Mouse (Mus musculus) forebrain, embryonic 15.5 days (tissue): ENCODE measurements around the gene Triobp. TPM values are rescaled to one million over a fixed set of nuclear protein-coding genes. Genes with fewer than 3 reads are reported as not detected.

Source experiments
- ATAC-seq: fragments of 200-750 bp; cut with Nextera tagmentation; replicated peaks from 2 replicates; pipeline ENCODE4 v1.8.0; 2017; ENCODE audit warnings: mild to moderate bottlenecking, moderate TSS enrichment, moderate library complexity
- H3K27ac ChIP-seq: fragments of 300-500 bp; sonication (generic); replicated peaks from 2 replicates; pipeline ENCODE4 v1.5.1; 2015; ENCODE audit warnings: mild to moderate bottlenecking, inconsistent platforms
- H3K27me3 ChIP-seq: fragments of 300-500 bp; sonication (generic); 2 replicates; pipeline ENCODE4 v1.6.1; 2015; ENCODE audit warnings: inconsistent platforms
- H3K36me3 ChIP-seq: fragments of 300-500 bp; sonication (generic); 2 replicates; pipeline ENCODE4 v1.6.1; 2015; ENCODE audit warnings: mild to moderate bottlenecking, inconsistent platforms
- H3K4me1 ChIP-seq: fragments of 300-500 bp; sonication (generic); 2 replicates; pipeline ENCODE4 v1.6.1; 2015; ENCODE audit warnings: inconsistent platforms
- H3K4me2 ChIP-seq: fragments of 300-500 bp; sonication (generic); replicated peaks from 2 replicates; pipeline ENCODE4 v1.6.1; 2015; ENCODE audit warnings: mild to moderate bottlenecking, inconsistent platforms
- H3K4me3 ChIP-seq: fragments of 300-500 bp; sonication (generic); 2 replicates; pipeline ENCODE4 v1.5.1; 2015; ENCODE audit warnings: mild to moderate bottlenecking, inconsistent platforms
- H3K9ac ChIP-seq: fragments of 300-500 bp; sonication (generic); replicated peaks from 2 replicates; pipeline ENCODE4 v1.6.1; 2015; ENCODE audit warnings: mild to moderate bottlenecking, inconsistent platforms
- H3K9me3 ChIP-seq: fragments of 300-500 bp; sonication (generic); 2 replicates; pipeline ENCODE4 v1.6.1; 2016; ENCODE audit warnings: inconsistent platforms
- WGBS: fragments of 180-500 bp; shearing (Covaris S2); methylation state at CpG from one replicate; pipeline ENCODE4 v1.1.7; 2015; ENCODE audit warnings: mixed read lengths; 5-methylcytosine and 5-hydroxymethylcytosine counted together
- polyA plus RNA-seq: library from polyadenylated mRNA; unstranded; fragments of >200 nt; fragmentation: Nextera tagmentation; extraction: Ambion mirVana; gene quantifications from 2 replicates; pipeline ENCODE4 v1.2.1, GENCODE M21; 2015

The Triobp gene
- polyA plus RNA-seq, 1 experiment from 2014 or later, result 43.3 TPM

DNA sequence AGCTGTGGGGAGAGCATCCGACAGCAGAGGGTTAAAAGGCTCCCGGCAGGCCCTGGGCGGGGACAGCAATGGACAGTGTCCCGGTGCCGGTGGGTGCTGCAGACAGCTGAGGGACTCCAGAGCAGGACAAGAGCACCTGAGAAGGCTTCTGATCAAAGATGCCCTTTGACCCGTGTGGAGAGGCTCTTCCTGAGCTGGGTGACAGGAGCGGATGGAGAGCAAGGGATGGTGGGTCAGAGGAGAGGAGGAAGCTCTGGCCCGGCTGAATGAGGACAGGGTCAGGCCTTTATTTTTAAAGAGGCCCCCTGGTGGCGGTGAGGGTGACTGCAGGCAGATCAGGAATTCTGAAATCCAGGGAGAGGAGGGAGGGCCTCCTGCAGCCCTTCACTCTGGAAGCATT, 4.9 kb upstream of the Triobp start:
- Histone ChIP-seq H3K4me2 (peak overlapping the region; percentile 39), H3K36me3 (peaks cover 39% of the 10 kb centered on the region), H3K4me1 (peaks cover 11% of the 10 kb centered on the region), H3K9ac (peak overlapping the region; percentile 43), H3K27me3 (no peaks in the 10 kb centered on the region), H3K27ac (peak overlapping the region; percentile 24; the same call in 1 of the 2 replicates), H3K9me3 (no peaks in the 10 kb centered on the region), H3K4me3 (peak overlapping the region; percentile 21)
- WGBS, result 3% methylated on average over 9 of the region's 9 CpGs
- peak; percentile 20; the same call in 1 of the 2 replicates for ATAC-seq

DNA sequence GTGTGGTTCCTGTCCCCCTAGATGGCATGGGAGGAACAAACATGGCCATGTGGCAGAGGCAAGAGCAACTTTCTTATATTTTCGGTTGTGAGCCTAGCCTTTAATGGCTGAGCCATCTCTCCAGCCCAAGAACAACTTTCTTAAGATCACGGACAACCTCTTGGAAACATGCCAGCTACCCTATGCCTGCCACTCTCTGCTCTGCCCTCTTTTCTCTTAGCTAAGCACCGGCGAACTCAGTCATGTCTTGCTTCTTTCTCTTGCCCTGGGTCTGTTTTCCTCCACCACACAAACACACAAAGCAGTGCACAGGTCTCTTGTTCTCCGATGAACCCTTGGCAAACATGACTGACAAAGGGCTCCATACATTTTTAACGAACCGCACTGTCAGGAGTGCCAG, 1.3 kb upstream of the Triobp start:
- Histone ChIP-seq H3K4me3 (no peak overlapping the region), H3K9ac (no peak overlapping the region), H3K4me1 (peaks cover 29% of the 10 kb centered on the region), H3K27me3 (no peaks in the 10 kb centered on the region), H3K36me3 (peaks cover 14% of the 10 kb centered on the region), H3K4me2 (no peak overlapping the region), H3K27ac (no peak overlapping the region), H3K9me3 (no peaks in the 10 kb centered on the region)
- no peak for ATAC-seq
- 39% methylated on average over 7 of the region's 7 CpGs for WGBS

DNA sequence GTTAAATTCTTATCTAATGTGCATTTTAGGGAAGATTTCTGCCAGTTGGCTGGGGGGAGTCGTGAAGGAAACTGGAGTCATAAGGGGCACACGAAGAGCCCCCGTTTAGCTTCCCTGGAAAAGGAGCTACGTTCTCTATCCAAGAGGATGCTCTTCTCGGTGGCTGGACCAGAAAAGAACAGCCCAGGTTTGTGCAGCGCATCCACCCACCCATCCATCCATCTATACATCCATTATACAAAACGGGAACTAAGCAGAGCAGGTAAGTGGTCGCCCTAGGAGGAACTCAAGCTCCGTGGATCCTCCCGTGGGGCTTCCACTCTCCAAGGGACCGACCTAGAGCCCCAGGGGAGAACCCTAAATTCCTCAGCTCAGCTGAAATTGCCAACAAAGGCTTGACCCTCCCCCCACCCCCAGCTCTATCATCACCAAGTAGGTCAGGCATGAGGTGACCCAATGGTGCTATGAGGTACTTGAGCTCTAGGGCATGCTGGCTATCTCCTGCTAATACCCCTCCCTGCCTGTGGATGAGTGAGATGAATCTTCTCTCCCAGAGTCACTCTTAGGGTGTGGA, 715 bp downstream of the Triobp start:
- Histone ChIP-seq H3K9me3 (no peaks in the 10 kb centered on the region), H3K9ac (peak overlapping the region; percentile 78), H3K4me1 (peaks cover 25% of the 10 kb centered on the region), H3K4me2 (peak overlapping the region; percentile 70), H3K27ac (peak overlapping the region; percentile 79), H3K27me3 (no peaks in the 10 kb centered on the region), H3K4me3 (peak overlapping the region; percentile 71), H3K36me3 (peaks cover 17% of the 10 kb centered on the region)
- ATAC-seq, result peak; percentile 33; the same call in 1 of the 2 replicates
- 1% methylated on average over 11 of the region's 11 CpGs for WGBS

DNA sequence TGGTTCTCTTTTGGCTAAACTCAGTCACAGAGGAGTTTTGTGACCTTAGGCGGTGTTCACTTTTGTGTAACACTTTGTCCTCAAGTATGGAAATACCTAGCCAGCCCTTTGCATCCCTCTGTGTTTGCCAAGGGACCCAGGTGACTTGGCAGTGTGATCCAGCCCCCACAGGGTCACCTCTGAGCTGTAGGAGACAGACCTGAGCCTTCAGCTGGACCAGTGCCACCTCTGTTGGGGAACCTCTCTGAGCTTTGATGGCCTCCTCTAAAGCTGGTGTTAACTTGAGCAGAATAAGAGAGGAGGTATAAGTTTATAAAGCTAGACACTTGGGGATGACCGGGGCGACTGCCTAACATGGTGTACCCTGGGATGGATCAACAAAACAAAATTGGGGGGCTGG, 1.4 kb downstream of the Triobp start:
- peak overlapping the region; percentile 70 for H3K4me2 ChIP-seq
- H3K27ac ChIP-seq, result no peak overlapping the region
- H3K9me3 ChIP-seq, result no peaks in the 10 kb centered on the region
- H3K4me1 ChIP-seq, result peaks cover 25% of the 10 kb centered on the region
- no peaks in the 10 kb centered on the region for H3K27me3 ChIP-seq
- peaks cover 17% of the 10 kb centered on the region for H3K36me3 ChIP-seq
- no peak for ATAC-seq
- peak overlapping the region; percentile 78; the same call in 1 of the 2 replicates for H3K9ac ChIP-seq
- H3K4me3 ChIP-seq, result peak overlapping the region; percentile 71
- WGBS, result 95% methylated on average over 3 of the region's 3 CpGs

DNA sequence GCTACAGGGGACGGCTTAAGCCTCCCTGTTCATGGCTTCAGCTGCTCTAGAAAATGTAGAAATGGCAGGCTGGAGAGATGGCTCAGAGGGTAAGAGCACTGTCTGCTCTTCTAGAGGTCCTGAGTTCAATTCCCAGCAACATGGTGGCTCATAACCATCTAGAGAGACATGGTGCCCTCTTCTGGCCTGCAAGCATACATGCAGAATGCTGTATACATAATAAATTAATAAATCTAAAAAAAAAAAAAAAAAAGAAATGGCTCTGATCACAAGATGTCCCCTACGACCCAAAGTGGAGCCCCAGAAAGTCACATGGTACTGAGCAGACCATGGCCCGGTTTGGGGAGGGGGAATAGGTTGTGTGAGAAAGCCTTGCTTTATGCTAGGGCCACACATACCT, 8.1 kb downstream of the Triobp start:
- no peak for ATAC-seq
- no peak overlapping the region for H3K27ac ChIP-seq
- WGBS, result 79% methylated on average over 3 of the region's 3 CpGs
- H3K27me3 ChIP-seq, result no peaks in the 10 kb centered on the region
- H3K4me1 ChIP-seq, result peaks cover 2% of the 10 kb centered on the region; the same call in 1 of the 2 replicates
- no peak overlapping the region for H3K9ac ChIP-seq
- H3K4me2 ChIP-seq, result no peak overlapping the region
- no peaks in the 10 kb centered on the region for H3K9me3 ChIP-seq
- peaks cover 50% of the 10 kb centered on the region for H3K36me3 ChIP-seq
- no peak overlapping the region for H3K4me3 ChIP-seq

DNA sequence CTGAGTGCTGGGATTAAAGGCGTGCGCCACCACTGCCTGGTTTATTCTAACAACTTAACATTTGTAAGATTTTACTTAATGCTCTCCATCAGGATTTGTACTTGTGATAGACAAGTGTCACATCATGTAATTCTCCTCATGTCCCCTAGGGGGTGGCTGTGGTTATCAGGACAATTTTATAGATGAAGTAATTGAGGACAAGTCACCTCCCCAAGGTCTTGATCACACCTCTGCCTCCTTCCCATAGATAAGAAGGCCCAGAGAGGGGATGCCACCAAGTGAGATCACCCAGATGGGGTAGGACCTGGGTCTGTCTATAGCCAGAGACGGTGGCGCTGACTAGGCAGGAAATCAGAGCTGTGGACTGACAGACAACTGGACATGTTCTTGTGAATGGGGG, 8.8 kb downstream of the Triobp start:
- WGBS, result 93% methylated on average over 4 of the region's 4 CpGs
- no peak overlapping the region for H3K9ac ChIP-seq
- no peak overlapping the region for H3K4me2 ChIP-seq
- ATAC-seq, result no peak
- H3K36me3 ChIP-seq, result peaks cover 49% of the 10 kb centered on the region
- H3K4me3 ChIP-seq, result no peak overlapping the region
- no peaks in the 10 kb centered on the region for H3K9me3 ChIP-seq
- H3K27ac ChIP-seq, result no peak overlapping the region
- no peaks in the 10 kb centered on the region for H3K4me1 ChIP-seq
- H3K27me3 ChIP-seq, result no peaks in the 10 kb centered on the region

DNA sequence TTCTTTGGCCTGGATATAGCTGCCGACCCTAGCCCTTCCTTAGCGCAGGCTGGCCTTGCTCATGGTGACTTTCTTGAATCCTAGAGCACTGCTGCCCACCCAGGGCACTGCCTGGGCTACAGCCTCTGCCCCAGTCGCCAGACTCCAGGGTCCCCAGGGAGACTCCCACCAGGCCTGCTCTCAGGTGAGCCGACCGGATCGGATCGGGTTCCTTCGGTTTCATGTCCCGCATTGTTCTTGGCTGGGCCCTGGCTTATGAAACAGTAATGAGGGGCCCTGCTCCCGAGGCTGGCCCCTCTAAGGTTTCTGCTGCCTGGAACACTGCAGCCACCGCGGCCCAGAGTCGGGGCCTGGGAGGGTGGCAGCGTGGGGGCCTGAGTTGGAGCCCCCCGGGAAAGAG, 9.5 kb downstream of the Triobp start:
- no peak overlapping the region for H3K4me3 ChIP-seq
- no peak overlapping the region for H3K9ac ChIP-seq
- no peaks in the 10 kb centered on the region for H3K4me1 ChIP-seq
- H3K36me3 ChIP-seq, result peaks cover 51% of the 10 kb centered on the region
- H3K4me2 ChIP-seq, result no peak overlapping the region
- no peak for ATAC-seq
- H3K9me3 ChIP-seq, result no peaks in the 10 kb centered on the region
- no peak overlapping the region for H3K27ac ChIP-seq
- no peaks in the 10 kb centered on the region for H3K27me3 ChIP-seq
- 83% methylated on average over 15 of the region's 15 CpGs for WGBS

DNA sequence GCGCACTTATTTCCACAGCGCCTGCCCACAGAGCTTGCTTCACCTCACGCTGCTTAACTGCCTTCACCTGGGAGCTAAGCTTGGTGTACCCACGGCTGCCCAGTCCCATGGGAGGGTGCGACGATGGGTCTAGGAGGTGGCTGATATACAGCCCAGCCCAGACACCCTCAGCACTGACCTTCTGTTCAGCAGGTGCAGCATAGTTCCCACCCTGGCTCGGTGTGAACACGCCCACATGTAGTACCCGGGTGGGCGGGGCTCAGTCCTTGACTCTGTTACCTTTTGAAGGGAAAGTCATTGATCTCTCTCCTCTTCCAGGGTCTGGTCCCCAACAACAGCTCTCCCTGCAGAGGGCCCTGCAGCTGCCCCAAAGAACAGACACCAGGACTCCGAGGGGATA, 12.0 kb downstream of the Triobp start:
- ATAC-seq, result no peak
- Histone ChIP-seq H3K9ac (no peak overlapping the region), H3K9me3 (no peaks in the 10 kb centered on the region), H3K4me2 (no peak overlapping the region), H3K36me3 (peaks cover 54% of the 10 kb centered on the region), H3K4me1 (no peaks in the 10 kb centered on the region), H3K4me3 (no peak overlapping the region), H3K27ac (no peak overlapping the region), H3K27me3 (no peaks in the 10 kb centered on the region)
- 94% methylated on average over 11 of the region's 11 CpGs for WGBS

DNA sequence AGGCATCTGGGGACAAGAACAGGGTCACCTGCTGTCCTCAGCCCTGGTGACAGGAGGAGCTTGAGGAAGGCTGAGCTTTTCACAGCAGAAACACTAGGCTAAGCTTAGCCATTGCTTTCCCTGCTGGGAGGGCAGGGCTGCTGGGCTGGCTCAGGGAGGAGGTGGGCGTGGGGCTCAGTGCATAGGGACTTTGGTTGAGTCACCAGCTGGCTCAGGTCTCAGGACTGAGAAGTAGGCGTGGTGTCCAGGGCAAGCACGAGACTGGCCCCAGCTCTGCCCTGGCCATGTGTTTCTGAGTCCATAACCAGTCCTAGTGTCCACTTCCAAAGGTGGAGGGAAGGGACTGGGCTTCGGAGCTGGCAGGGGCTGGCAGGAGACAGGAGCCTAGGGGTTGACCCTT, 12.6 kb downstream of the Triobp start:
- peaks cover 53% of the 10 kb centered on the region for H3K36me3 ChIP-seq

DNA sequence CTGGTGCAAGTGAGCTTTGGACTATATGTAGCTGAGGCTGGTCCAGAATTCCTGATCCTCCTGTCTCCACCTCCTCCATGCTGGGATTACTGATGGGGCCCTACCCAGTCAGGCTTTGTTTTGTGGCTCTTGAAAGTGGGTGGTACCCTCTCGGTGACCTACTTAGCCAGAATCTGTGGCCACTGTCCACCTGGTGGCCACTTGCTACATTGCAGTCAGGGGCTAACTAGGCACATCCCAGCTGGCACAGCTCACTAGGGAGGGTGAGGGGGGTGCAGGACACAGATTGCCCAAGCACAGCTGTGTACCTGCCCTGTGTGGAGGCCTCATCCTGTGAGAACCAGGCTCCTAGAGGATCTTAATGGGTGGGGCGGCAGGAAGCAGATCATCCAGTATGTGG, 15.4 kb downstream of the Triobp start:
- no peak overlapping the region for H3K4me2 ChIP-seq
- H3K27me3 ChIP-seq, result no peaks in the 10 kb centered on the region
- H3K36me3 ChIP-seq, result peaks cover 74% of the 10 kb centered on the region
- no peak overlapping the region for H3K27ac ChIP-seq
- 27% methylated on average over 2 of the region's 2 CpGs for WGBS
- H3K4me3 ChIP-seq, result no peak overlapping the region
- 0 out of 2 replicates have a peak, but pooled peaks have one; percentile 32 for ATAC-seq
- no peak overlapping the region for H3K9ac ChIP-seq
- H3K4me1 ChIP-seq, result no peaks in the 10 kb centered on the region
- no peaks in the 10 kb centered on the region for H3K9me3 ChIP-seq

More for the DNA sequence above, 12.6 kb downstream of the Triobp start:
- 78% methylated on average over 4 of the region's 4 CpGs for WGBS
- no peak overlapping the region for H3K27ac ChIP-seq
- H3K4me3 ChIP-seq, result no peak overlapping the region
- H3K4me1 ChIP-seq, result no peaks in the 10 kb centered on the region
- H3K27me3 ChIP-seq, result no peaks in the 10 kb centered on the region
- H3K4me2 ChIP-seq, result no peak overlapping the region
- H3K9me3 ChIP-seq, result no peaks in the 10 kb centered on the region
- no peak overlapping the region for H3K9ac ChIP-seq
- no peak for ATAC-seq

DNA sequence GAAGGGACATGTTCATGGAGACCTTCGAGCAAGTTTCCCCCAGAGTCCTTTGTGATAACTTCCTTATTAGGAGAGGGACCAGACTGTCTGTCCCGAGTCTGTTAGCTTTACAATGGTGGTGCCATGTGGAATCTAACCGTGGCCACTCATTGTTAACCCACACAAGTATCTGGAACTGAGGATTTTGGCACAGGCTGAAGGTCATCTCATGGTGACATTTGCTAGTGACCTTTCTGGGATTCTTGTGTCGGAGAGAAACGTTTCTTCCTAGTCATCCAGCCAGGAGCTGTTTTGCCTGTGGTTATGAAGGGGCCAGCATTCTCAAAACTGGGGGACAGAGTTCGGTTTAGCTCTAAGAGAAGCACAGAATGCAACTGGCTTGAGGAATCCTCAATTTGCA, 24.1 kb downstream of the Triobp start:
- peaks cover 30% of the 10 kb centered on the region for H3K36me3 ChIP-seq
- WGBS, result 83% methylated on average over 6 of the region's 6 CpGs
- H3K4me2 ChIP-seq, result no peak overlapping the region
- no peaks in the 10 kb centered on the region for H3K4me1 ChIP-seq
- no peak overlapping the region for H3K9ac ChIP-seq
- no peaks in the 10 kb centered on the region for H3K27me3 ChIP-seq
- no peak for ATAC-seq
- H3K27ac ChIP-seq, result no peak overlapping the region
- H3K9me3 ChIP-seq, result no peaks in the 10 kb centered on the region
- H3K4me3 ChIP-seq, result no peak overlapping the region

DNA sequence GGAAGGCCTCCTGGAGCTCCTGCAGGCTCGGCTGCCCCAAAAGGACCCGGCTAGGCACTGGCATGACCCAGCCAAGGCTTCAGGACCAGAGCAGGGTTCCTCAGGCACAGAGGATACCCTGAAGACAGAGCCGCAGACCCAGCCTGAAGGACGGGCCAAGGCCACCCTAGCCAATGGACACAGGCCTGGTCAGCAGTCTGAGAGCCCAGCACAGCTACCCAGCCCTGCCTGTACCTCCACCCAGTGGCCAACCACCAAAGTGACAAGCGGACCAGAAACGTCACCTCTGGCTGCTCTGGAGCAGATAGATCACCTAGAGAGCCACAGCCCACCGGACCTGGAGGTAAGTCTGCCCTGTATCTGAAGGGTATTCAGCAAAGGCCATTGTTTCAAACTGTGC, 26.4 kb downstream of the Triobp start:
- Histone ChIP-seq H3K27ac (no peak overlapping the region), H3K36me3 (peaks cover 11% of the 10 kb centered on the region; the same call in 1 of the 2 replicates), H3K4me1 (no peaks in the 10 kb centered on the region), H3K4me2 (no peak overlapping the region), H3K4me3 (no peak overlapping the region), H3K27me3 (no peaks in the 10 kb centered on the region), H3K9ac (no peak overlapping the region), H3K9me3 (no peaks in the 10 kb centered on the region)
- ATAC-seq, result no peak
- 73% methylated on average over 7 of the region's 7 CpGs for WGBS

DNA sequence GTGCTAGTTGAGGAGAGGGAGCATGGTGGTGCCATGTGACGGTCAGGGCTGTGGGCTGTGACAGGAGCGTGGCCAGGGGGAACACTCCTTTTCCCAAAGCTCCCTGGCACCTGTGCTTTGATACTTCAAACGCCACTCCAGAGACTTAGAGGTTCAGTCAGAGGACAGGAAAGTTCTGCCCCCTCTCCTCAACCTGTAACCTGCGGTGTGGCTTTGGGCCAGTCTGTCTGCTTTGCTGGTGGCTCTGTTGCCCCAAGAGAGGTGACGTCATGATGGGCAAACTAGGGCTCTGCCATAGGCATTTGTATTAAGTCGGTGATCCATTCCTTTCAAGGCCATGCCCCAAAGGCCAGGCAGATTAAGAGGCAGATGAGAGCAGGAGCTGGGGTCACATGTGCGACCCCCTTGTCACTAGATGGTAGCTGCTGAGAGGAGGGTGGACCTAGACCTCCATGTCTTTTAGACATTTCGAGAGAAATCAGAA, 30.2 kb downstream of the Triobp start:
- H3K27ac ChIP-seq, result no peak overlapping the region
- H3K4me1 ChIP-seq, result peaks cover 7% of the 10 kb centered on the region
- 92% methylated on average over 8 of the region's 8 CpGs for WGBS
- no peak overlapping the region for H3K9ac ChIP-seq
- ATAC-seq, result no peak
- no peak overlapping the region for H3K4me3 ChIP-seq
- H3K9me3 ChIP-seq, result no peaks in the 10 kb centered on the region
- no peaks in the 10 kb centered on the region for H3K27me3 ChIP-seq
- no peak overlapping the region for H3K4me2 ChIP-seq
- peaks cover 9% of the 10 kb centered on the region; the same call in 1 of the 2 replicates for H3K36me3 ChIP-seq
